Mouse (Mus musculus) C2C12 (cell line): ENCODE measurements around the gene Casz1.

Experiments
- CEBPB ChIP-seq: IDR thresholded peaks from one replicate; pipeline ENCODE4 v1.6.1; 2011; ENCODE audit warnings: low read depth, mild to moderate bottlenecking, control low read depth, moderate library complexity
- CTCF ChIP-seq: IDR thresholded peaks from one replicate; pipeline ENCODE4 v1.5.1; 2011; ENCODE audit not compliant: control insufficient read depth, insufficient read depth, insufficient read length

DNA sequence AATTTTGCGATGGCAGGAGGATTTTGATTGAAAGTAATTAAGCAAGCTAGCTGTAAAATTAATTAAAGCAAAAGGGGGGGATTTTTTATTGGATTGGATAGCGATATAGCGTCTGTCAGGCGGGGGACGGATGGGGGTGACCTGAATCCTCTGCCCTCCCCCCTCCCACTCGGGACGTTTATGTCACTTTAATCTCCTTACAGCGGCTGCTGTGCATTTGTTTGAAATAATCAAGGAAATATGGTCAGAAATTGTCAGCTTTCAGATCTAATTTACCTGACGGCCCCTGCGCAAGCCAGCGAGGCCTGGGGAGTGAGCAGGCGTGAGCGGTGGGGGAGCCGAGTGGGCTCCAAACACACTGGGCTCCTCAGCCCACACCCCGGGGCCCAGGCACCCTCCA is 111.6 kb downstream of the Casz1 start:
- TF ChIP-seq CEBPB: no peak
- no peak for TF ChIP-seq CTCF
